Mouse (Mus musculus): ENCODE data around the gene Adrm1.

The Adrm1 gene

DNA sequence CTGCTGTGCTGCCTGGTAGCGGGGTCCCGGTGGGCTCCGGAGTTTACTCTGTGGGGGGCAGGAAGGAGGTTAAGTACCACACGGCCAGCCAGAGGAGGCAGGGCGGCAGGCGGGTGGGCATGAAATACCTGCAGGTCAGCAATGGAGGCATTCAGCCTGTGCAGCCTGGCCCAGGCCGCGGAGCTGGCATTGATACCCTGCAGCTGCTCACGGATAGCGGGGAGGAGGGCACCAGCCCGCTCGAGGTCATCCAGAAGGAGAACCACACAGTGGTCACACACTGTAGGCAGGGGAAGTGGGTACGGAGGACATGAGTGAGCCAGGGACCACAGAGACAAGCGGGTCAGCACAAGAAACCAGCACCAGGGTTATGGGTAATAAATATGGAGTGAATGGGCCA, 14.4 kb downstream of the Adrm1 start:
- DNase-seq: no peak

- DNase-seq: no peak
These were observed 16.1 kb downstream of the Adrm1 start for GRCm38 (mm10) chr2:180187362-180187761.

GRCm38 (mm10) chr2:180196610-180197322, 25.5 kb downstream of the Adrm1 start:
- DNase-seq: no peak

DNA sequence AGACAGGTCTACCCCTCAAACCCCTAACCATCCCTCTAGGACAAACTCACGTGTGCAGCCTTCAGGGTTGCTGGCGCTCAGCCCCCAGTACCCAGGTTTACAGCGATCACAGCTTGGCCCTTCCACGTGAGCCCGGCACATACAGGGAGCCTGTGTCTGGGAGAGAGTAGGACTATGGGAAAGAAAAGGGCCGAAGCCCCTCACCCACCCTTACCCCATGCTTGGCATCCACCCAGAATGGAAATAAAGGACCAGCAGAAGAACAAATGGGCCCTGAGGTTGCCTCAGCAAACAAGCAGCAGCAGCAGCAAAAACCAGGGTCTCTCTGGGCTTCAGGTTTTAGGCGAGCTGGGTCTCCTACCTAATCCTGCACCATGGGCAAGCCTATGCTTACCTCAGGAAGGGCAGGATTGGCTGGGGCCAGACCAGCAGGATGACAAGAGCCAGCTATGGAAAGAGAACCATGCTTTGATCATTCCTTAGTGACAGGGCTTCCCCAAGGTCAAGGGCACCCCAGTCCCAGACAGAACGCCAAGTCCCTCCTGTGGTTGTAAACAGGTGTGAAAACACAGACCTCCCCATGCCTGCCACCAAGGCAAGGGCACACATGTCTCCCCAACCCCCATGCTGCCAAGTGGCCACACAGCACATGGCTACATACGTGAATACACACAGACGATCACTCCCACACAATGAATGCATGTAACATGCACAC, 26.2 kb downstream of the Adrm1 start:
- DNase-seq: no peak

GRCm38 (mm10) chr2:180198782-180199181, 27.5 kb downstream of the Adrm1 start:
- DNase-seq: no peak

DNA sequence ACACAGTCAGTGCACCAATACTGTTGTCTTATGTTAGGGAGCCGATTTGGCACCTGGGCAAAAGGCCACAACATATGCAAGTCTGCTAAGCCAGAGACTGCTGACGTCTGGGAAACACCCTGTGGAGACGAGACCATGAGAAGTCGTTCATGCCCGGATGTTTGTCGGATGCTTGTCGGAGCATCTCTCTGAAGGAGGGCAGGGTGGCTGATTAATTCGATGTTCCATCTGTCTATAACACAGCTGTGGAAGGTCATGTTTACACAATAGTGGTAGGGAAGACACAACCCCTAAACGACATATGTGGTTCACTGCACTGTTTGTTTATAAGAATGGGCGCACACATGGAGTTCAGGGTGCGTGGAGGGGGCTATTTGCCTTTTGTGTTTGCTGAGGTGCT, 29.4 kb downstream of the Adrm1 start:
- no peak for DNase-seq

- DNase-seq: no peak
These were observed 30.0 kb downstream of the Adrm1 start for GRCm38 (mm10) chr2:180201303-180201702.

- DNase-seq: no peak
These were observed 31.0 kb downstream of the Adrm1 start for GRCm38 (mm10) chr2:180202263-180202662.

- DNase-seq: no peak
These were observed 31.5 kb downstream of the Adrm1 start for GRCm38 (mm10) chr2:180202805-180203204.

GRCm38 (mm10) chr2:180204501-180204900, 33.2 kb downstream of the Adrm1 start:
- DNase-seq: no peak

GRCm38 (mm10) chr2:180205083-180205955, 34.0 kb downstream of the Adrm1 start:
- no peak for DNase-seq

- DNase-seq: no peak
These were observed 34.6 kb downstream of the Adrm1 start for GRCm38 (mm10) chr2:180205956-180206280.

GRCm38 (mm10) chr2:180207840-180208239, 36.6 kb downstream of the Adrm1 start:
- peak; percentile 21 for DNase-seq

- DNase-seq: no peak
These were observed 37.7 kb downstream of the Adrm1 start for GRCm38 (mm10) chr2:180208976-180209375.

DNA sequence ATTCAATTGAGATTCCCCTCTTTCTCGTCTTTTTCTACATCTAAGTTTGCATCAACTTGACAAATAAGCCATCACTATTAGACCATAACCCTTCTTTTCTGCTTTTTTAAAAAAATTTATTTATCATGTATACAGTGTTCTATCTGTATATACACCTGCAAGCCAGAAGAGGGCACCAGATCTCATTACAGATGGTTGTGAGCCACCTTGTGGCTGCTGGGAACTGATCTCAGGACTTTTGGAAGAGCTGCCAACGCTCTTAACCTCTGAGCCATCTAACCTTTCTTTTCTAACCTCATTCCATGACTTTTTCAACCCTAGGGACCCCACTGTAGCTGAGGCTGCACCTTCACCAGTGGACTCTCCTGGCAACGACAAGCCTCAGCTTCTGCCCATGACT, 41.0 kb downstream of the Adrm1 start:
- no peak for DNase-seq

GRCm38 (mm10) chr2:180214352-180214978, 43.2 kb downstream of the Adrm1 start:
- DNase-seq: no peak

GRCm38 (mm10) chr2:180215011-180215461, 43.8 kb downstream of the Adrm1 start:
- no peak for DNase-seq

GRCm38 (mm10) chr2:180215951-180216350, 44.7 kb downstream of the Adrm1 start:
- DNase-seq: no peak

GRCm38 (mm10) chr2:180216921-180217320, 45.6 kb downstream of the Adrm1 start:
- DNase-seq: no peak

- no peak for DNase-seq
These were observed 46.3 kb downstream of the Adrm1 start for GRCm38 (mm10) chr2:180217587-180217986.

GRCm38 (mm10) chr2:180218241-180218640, 47.0 kb downstream of the Adrm1 start:
- DNase-seq: no peak

GRCm38 (mm10) chr2:180218677-180219076, 47.4 kb downstream of the Adrm1 start:
- DNase-seq: no peak

All from thymus, postnatal 25 days (tissue).